Mouse (Mus musculus) stomach, postnatal 0 days (tissue): Measurements from ENCODE around the gene Sema5a. TPM values are rescaled to one million over a fixed set of nuclear protein-coding genes. Genes with fewer than 3 reads are reported as not detected.

Experiments used
- ATAC-seq: fragments of 200-750 bp; cut with Nextera tagmentation; 2 replicates; pipeline ENCODE4 v1.8.0; 2017; ENCODE audit not compliant: low FRiP score, low TSS enrichment
- DNase-seq: peaks from one replicate; pipeline ENCODE4 v3.0.0-alpha.2; 2016; ENCODE audit warnings: low spot score
- H3K27ac ChIP-seq: fragments of 300-500 bp; sonication (generic); replicated peaks from 2 replicates; pipeline ENCODE4 v1.5.1; 2014; ENCODE audit warnings: mild to moderate bottlenecking, control low read depth
- H3K27me3 ChIP-seq: fragments of 300-500 bp; sonication (generic); 2 replicates; pipeline ENCODE4 v1.6.1; 2014; ENCODE audit warnings: low read length; ENCODE audit not compliant: control insufficient read depth, insufficient read depth
- H3K36me3 ChIP-seq: fragments of 300-500 bp; sonication (generic); 2 replicates; pipeline ENCODE4 v1.6.1; 2014; ENCODE audit warnings: low read length, mixed read lengths; ENCODE audit not compliant: control insufficient read depth, insufficient read depth
- H3K4me1 ChIP-seq: fragments of 300-500 bp; sonication (generic); replicated peaks from 2 replicates; pipeline ENCODE4 v1.6.1; 2014; ENCODE audit warnings: antibody characterized with exemption; ENCODE audit not compliant: control insufficient read depth, insufficient read depth
- H3K4me2 ChIP-seq: fragments of 300-500 bp; sonication (generic); replicated peaks from 2 replicates; pipeline ENCODE4 v1.6.1; 2014; ENCODE audit warnings: low read depth, mild to moderate bottlenecking, control low read depth, moderate library complexity
- H3K4me3 ChIP-seq: fragments of 300-500 bp; sonication (generic); 2 replicates; pipeline ENCODE4 v1.5.1; 2014; ENCODE audit warnings: low read depth, low read length, control low read depth
- H3K9ac ChIP-seq: fragments of 300-500 bp; sonication (generic); 2 replicates; pipeline ENCODE4 v1.6.1; 2014; ENCODE audit warnings: mild to moderate bottlenecking, low read length, control low read depth, mixed read lengths
- H3K9me3 ChIP-seq: fragments of 300-500 bp; sonication (generic); 2 replicates; pipeline ENCODE4 v1.6.1; 2016; ENCODE audit warnings: low read length; ENCODE audit not compliant: control insufficient read depth
- CTCF ChIP-seq: IDR thresholded peaks from 2 replicates; pipeline ENCODE4 v1.5.1; 2016; ENCODE audit warnings: antibody characterized with exemption, low read depth, mild to moderate bottlenecking, moderate library complexity
- EP300 ChIP-seq: optimal IDR thresholded peaks from 2 replicates; pipeline ENCODE3; 2016; ENCODE audit warnings: antibody characterized with exemption
- WGBS: fragments of 180-500 bp; shearing (Covaris S2); extraction: QIAGEN DNeasy Blood & Tissue Kit; methylation state at CpG from one replicate; pipeline ENCODE4 v1.1.7; 2014; 5-methylcytosine and 5-hydroxymethylcytosine counted together
- polyA plus RNA-seq: library from polyadenylated mRNA; unstranded; fragments of >200 nt; fragmentation: Nextera tagmentation; extraction: Ambion mirVana; gene quantifications from 2 replicates; pipeline ENCODE4 v1.2.1, GENCODE M21; 2015

Gene Sema5a
- polyA plus RNA-seq, 1 experiment from 2014 or later = 5.5 TPM

DNA sequence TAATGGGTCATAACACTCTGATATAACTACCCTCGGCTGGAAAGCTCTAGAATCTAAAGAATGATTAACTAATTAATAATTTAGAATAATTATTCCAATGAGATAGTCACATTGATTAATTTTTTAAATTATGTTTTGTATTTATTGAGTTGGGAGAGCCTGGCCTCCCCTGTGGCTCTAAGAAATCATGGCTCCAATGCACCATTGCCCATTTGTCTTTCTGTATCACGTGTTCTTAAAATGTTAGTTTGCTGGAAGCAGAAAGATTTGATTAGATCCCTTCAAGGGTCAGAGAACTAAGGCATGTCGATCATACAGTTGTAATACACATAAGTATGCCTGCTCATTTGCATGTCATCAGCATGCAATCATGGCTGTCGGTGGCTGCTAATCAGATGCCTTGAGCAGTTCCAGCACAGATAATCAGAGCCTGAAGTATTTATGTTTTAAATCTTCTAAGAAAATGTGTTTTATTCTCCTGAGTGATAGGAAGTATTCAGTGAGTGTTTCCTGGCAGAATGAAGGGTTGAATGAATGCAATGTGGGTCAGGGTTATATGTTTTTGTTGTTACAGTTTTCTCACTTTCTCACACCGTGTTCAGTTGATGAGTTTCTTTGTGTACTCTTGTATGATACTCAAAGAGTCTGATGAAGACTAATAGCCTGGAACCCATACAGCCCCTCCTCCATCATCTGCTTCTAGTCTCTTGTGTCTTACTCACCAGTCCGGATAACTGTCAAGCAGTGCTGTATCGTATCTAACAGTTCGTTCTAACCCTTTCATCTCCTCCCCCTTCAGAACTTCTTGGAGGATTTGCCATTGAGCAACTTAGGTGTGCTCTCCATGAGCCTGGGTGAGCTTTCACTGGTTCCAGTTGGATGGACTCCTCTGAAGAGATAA, 240.7 kb downstream of the Sema5a start:
- no peak overlapping the region for H3K9ac ChIP-seq
- H3K4me3 ChIP-seq = no peak overlapping the region
- DNase-seq (no peak), ATAC-seq (no peak)
- WGBS = 86% methylated on average over 8 of the region's 8 CpGs
- no peaks in the 10 kb centered on the region for H3K36me3 ChIP-seq
- no peaks in the 10 kb centered on the region for H3K9me3 ChIP-seq
- no peaks in the 10 kb centered on the region for H3K27me3 ChIP-seq
- no peak overlapping the region for H3K4me2 ChIP-seq
- H3K4me1 ChIP-seq = no peaks in the 10 kb centered on the region
- no peak overlapping the region for H3K27ac ChIP-seq
- TF ChIP-seq EP300 (no peak), CTCF (no peak)

DNA sequence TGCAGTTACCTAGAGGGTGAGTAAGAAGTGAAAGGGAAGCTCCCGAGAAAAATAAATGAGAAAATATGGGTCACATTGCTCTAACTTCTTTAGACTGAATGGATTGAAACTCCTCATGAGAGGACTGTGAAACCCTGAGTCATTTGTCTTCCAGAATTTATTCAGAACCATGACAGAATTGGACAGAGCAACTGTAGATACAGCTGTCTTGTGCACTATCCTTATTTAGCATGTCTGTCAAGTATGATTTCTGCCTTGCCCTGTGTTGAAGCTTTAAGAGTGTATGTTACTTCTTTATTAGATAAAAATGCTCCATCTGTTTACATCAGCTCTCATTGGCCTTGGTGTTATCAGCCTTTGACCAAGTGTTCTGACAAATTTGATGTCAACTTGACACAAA, 243.4 kb downstream of the Sema5a start:
- Histone ChIP-seq H3K27me3 (no peaks in the 10 kb centered on the region), H3K27ac (no peak overlapping the region), H3K9me3 (no peaks in the 10 kb centered on the region), H3K4me1 (no peaks in the 10 kb centered on the region), H3K9ac (no peak overlapping the region), H3K4me3 (no peak overlapping the region), H3K36me3 (no peaks in the 10 kb centered on the region), H3K4me2 (no peak overlapping the region)
- 38% methylated on average over 1 of the region's 1 CpGs for WGBS
- DNase-seq (no peak), ATAC-seq (no peak)
- TF ChIP-seq EP300 = no peak
- TF ChIP-seq CTCF = no peak

DNA sequence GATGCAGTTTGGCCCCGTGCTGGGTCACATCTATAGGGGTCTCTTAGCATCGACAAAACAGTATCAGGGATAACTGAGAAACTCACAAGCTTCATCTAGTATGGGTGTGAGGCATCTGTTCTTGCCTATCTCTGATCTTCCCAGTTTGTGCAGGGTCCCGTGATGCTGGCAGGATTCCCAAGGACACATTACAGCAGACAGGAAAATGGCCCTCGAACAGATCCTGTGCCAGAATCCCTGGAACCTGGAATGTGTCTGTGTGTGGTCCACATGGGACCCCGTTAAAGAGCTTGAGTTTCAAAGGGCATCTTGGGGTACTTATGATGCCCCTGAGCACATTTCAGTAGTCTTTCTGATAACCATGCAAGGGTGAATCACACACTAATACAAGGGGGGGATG, 249.6 kb downstream of the Sema5a start:
- no peaks in the 10 kb centered on the region for H3K9me3 ChIP-seq
- DNase-seq (no peak), ATAC-seq (no peak)
- 72% methylated on average over 5 of the region's 5 CpGs for WGBS
- H3K9ac ChIP-seq = no peak overlapping the region
- no peak overlapping the region for H3K4me2 ChIP-seq
- no peaks in the 10 kb centered on the region for H3K4me1 ChIP-seq
- H3K36me3 ChIP-seq = no peaks in the 10 kb centered on the region
- H3K4me3 ChIP-seq = no peak overlapping the region
- no peaks in the 10 kb centered on the region for H3K27me3 ChIP-seq
- H3K27ac ChIP-seq = no peak overlapping the region
- TF ChIP-seq CTCF (no peak), EP300 (no peak)

- TF ChIP-seq CTCF = no peak
- no peak for TF ChIP-seq EP300
- ATAC-seq = no peak
- Histone ChIP-seq H3K27me3 (no peaks in the 10 kb centered on the region), H3K27ac (no peak overlapping the region), H3K4me1 (no peaks in the 10 kb centered on the region), H3K36me3 (no peaks in the 10 kb centered on the region), H3K4me2 (no peak overlapping the region), H3K4me3 (no peak overlapping the region), H3K9ac (no peak overlapping the region), H3K9me3 (no peaks in the 10 kb centered on the region)
- 9% methylated on average over 1 of the region's 1 CpGs for WGBS
- no peak for DNase-seq
Observed at GRCm38 (mm10) chr15:32494899-32495298, 250.3 kb downstream of the Sema5a start.

DNA sequence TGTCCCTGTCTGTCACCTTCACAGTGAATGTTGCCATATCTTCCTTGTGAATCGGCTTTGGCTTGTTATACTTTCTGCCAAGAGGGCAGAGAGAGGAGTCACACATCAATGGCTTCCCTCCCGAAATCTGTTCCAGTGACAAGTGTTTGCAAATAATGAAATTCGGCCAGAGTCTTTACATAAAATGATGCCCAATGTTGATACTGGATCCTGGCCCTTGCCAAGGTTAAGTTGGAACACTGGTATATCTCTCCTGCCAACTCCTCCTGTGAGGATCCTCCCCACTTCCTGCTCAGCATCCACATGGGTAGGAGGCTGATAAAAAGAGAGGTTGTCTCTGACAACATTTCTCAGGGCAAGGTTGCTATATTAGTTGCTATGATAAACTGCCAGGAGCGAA, 252.3 kb downstream of the Sema5a start:
- no peaks in the 10 kb centered on the region for H3K9me3 ChIP-seq
- TF ChIP-seq CTCF (no peak), EP300 (no peak)
- H3K27ac ChIP-seq = no peak overlapping the region
- no peak overlapping the region for H3K9ac ChIP-seq
- H3K4me1 ChIP-seq = no peaks in the 10 kb centered on the region
- ATAC-seq (no peak), DNase-seq (no peak)
- no peak overlapping the region for H3K4me3 ChIP-seq
- no peaks in the 10 kb centered on the region for H3K27me3 ChIP-seq
- WGBS = 77% methylated on average over 4 of the region's 4 CpGs
- no peaks in the 10 kb centered on the region for H3K36me3 ChIP-seq
- H3K4me2 ChIP-seq = no peak overlapping the region

- ATAC-seq = no peak
- TF ChIP-seq EP300 (no peak), CTCF (no peak)
- WGBS = 72% methylated on average over 2 of the region's 2 CpGs
- no peak overlapping the region for H3K4me2 ChIP-seq
- H3K27me3 ChIP-seq = no peaks in the 10 kb centered on the region
- H3K4me1 ChIP-seq = no peaks in the 10 kb centered on the region
- no peak overlapping the region for H3K27ac ChIP-seq
- H3K9me3 ChIP-seq = no peaks in the 10 kb centered on the region
- no peak for DNase-seq
- H3K36me3 ChIP-seq = no peaks in the 10 kb centered on the region
- H3K9ac ChIP-seq = no peak overlapping the region
- no peak overlapping the region for H3K4me3 ChIP-seq
Observed at GRCm38 (mm10) chr15:32505941-32506340, 261.3 kb downstream of the Sema5a start.
